Mouse (Mus musculus): Measurements from ENCODE around the gene Moap1. TPM values are rescaled to one million over a fixed set of nuclear protein-coding genes. Genes with fewer than 3 reads are reported as not detected.

The Moap1 gene
- total and polyA plus RNA-seq, 3 experiments, result 8.2 to 8.4 TPM; not detected in 1

DNA sequence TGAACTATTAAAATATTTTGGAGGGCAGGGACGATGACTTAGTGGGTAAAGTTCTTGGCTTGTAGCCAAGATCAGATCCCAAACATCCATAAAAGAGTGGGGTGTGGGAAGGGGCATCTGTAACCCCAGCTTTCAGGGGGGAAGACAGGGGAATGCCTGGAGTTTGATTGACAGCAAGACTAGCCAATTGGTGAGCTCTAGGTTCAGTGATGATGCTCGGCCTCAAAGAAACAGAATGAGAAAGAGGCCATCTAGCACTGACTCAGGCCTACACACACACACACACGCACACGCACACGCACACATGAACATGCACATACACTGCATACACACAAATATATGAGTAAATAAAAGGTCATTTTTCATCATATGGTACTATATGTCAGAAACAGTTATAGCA, 33.6 kb downstream of the Moap1 start:
- no peaks in the 10 kb centered on the region for H3K27me3 ChIP-seq (ENCODE audit: control insufficient read depth in 1 of 2, insufficient read depth in 2 of 2, low read length in 2 of 2)
- H3K4me3 ChIP-seq (ENCODE audit: control insufficient read depth in 1 of 2, insufficient read depth in 1 of 2, low read depth in 2 of 2, low read length in 2 of 2), result no peak overlapping the region
- no peaks in the 10 kb centered on the region for H3K9me3 ChIP-seq (replicated peaks; ENCODE audit: insufficient read depth, low read length)
- H3K79me2 ChIP-seq (ENCODE audit: control insufficient read depth, insufficient read depth, low read length, poor library complexity), result peaks cover 2% of the 10 kb centered on the region; the same call in 1 of the 2 replicates
- no peak overlapping the region for H3K9ac ChIP-seq (ENCODE audit: control insufficient read depth, low read depth, low read length, poor library complexity, severe bottlenecking)
- no peak overlapping the region for H3K27ac ChIP-seq (ENCODE audit: control insufficient read depth, low read depth, low read length)
- peaks cover 0 to 5% of the 10 kb centered on the region in 2 experiments; a peak in 2 of 4 replicates for H3K36me3 ChIP-seq (ENCODE audit: control insufficient read depth in 1 of 2, insufficient read depth in 2 of 2, low read length in 2 of 2)
- DNase-seq (ENCODE audit: low read depth, low spot score), result peak; percentile 29
- TF ChIP-seq MXI1 (IDR thresholded peaks at IDR 0.05; ENCODE audit: low read depth, low read length), result no peak
- no peak for TF ChIP-seq TAL1 (IDR thresholded peaks at IDR 0.05; ENCODE audit: low read length)
- TF ChIP-seq ZC3H11A (IDR thresholded peaks at IDR 0.05; ENCODE audit: low read depth, low read length), result no peak
- TF ChIP-seq CTCF (IDR thresholded peaks at IDR 0.05 in 2 of 3, conservative IDR thresholded peaks at IDR 0.05 in 1 of 3; ENCODE audit: control insufficient read depth in 1 of 3, insufficient read depth in 1 of 3, low read depth in 2 of 3, low read length in 3 of 3, poor library complexity in 1 of 3, severe bottlenecking in 1 of 3), result no peak
- TF ChIP-seq MAFK (IDR thresholded peaks at IDR 0.05; ENCODE audit: borderline replicate concordance, low read depth, low read length), result no peak
- TF ChIP-seq GABPA (IDR thresholded peaks at IDR 0.05; ENCODE audit: low read depth, low read length), result no peak
- TF ChIP-seq RAD21 (IDR thresholded peaks at IDR 0.05; ENCODE audit: low read depth, low read length), result no peak
- TF ChIP-seq ZMIZ1 (IDR thresholded peaks at IDR 0.05; ENCODE audit: low read depth, low read length), result no peak
- TF ChIP-seq TCF12 (IDR thresholded peaks at IDR 0.05; ENCODE audit: low read depth, low read length), result no peak
- H3K4me1 ChIP-seq (ENCODE audit: control insufficient read depth in 1 of 2, insufficient read depth in 2 of 2, low read length in 2 of 2), result peaks cover 9 to 11% of the 10 kb centered on the region in 2 experiments

- H3K4me1 ChIP-seq (ENCODE audit: control insufficient read depth in 1 of 2, insufficient read depth in 2 of 2, low read length in 2 of 2), result peaks cover 9 to 15% of the 10 kb centered on the region in 2 experiments
- peak; percentile 51; the same call in 1 of the 2 replicates for TF ChIP-seq MXI1 (IDR thresholded peaks at IDR 0.05; ENCODE audit: low read depth, low read length)
- TF ChIP-seq BHLHE40 (IDR thresholded peaks at IDR 0.05; ENCODE audit: borderline replicate concordance, low read depth, low read length), result peak; percentile 90
- no peak for TF ChIP-seq ZNF384 (IDR thresholded peaks at IDR 0.05; ENCODE audit: low read depth, low read length)
- TF ChIP-seq NELFE (IDR thresholded peaks at IDR 0.05; ENCODE audit: low read depth, low read length), result peak; percentile 43; the same call in 1 of the 2 replicates
- TF ChIP-seq CTCF (IDR thresholded peaks at IDR 0.05 in 2 of 3, conservative IDR thresholded peaks at IDR 0.05 in 1 of 3; ENCODE audit: control insufficient read depth in 1 of 3, insufficient read depth in 1 of 3, low read depth in 2 of 3, low read length in 3 of 3, poor library complexity in 1 of 3, severe bottlenecking in 1 of 3), result peak; percentile 22 to 54 (median 53); a peak in 4 of 6 replicates
- TF ChIP-seq ETS1 (IDR thresholded peaks at IDR 0.05; ENCODE audit: low read depth, low read length), result peak; percentile 13; the same call in 1 of the 2 replicates
- TF ChIP-seq GATA1 (IDR thresholded peaks at IDR 0.05; ENCODE audit: low read depth, low read length), result peak; percentile 41; the same call in 1 of the 2 replicates
- peak; percentile 38 for TF ChIP-seq RAD21 (IDR thresholded peaks at IDR 0.05; ENCODE audit: low read depth, low read length)
- peak; percentile 41 for TF ChIP-seq SMC3 (IDR thresholded peaks at IDR 0.05; ENCODE audit: low read depth, low read length)
- TF ChIP-seq USF2 (IDR thresholded peaks at IDR 0.05; ENCODE audit: borderline replicate concordance in 1 of 2, insufficient read depth in 1 of 2, low read depth in 1 of 2, low read length in 2 of 2), result no peak
- TF ChIP-seq ZC3H11A (IDR thresholded peaks at IDR 0.05; ENCODE audit: low read depth, low read length), result 0 out of 2 replicates have a peak, but pooled peaks have one; percentile 23
- H3K9me3 ChIP-seq (replicated peaks; ENCODE audit: insufficient read depth, low read length), result no peaks in the 10 kb centered on the region
- H3K79me2 ChIP-seq (ENCODE audit: control insufficient read depth, insufficient read depth, low read length, poor library complexity), result peaks cover 10% of the 10 kb centered on the region
- H3K9ac ChIP-seq (ENCODE audit: control insufficient read depth, low read depth, low read length, poor library complexity, severe bottlenecking), result peak overlapping the region; percentile 69
- H3K4me3 ChIP-seq (ENCODE audit: control insufficient read depth in 1 of 2, insufficient read depth in 1 of 2, low read depth in 2 of 2, low read length in 2 of 2), result peak overlapping the region; percentile 76 to 91
- peaks cover 0 to 5% of the 10 kb centered on the region in 2 experiments; a peak in 2 of 4 replicates for H3K36me3 ChIP-seq (ENCODE audit: control insufficient read depth in 1 of 2, insufficient read depth in 2 of 2, low read length in 2 of 2)
- no peaks in the 10 kb centered on the region for H3K27me3 ChIP-seq (ENCODE audit: control insufficient read depth in 1 of 2, insufficient read depth in 2 of 2, low read length in 2 of 2)
- DNase-seq (ENCODE audit: low read depth, low spot score), result peak; percentile 72
- peak overlapping the region; percentile 42 for H3K27ac ChIP-seq (ENCODE audit: control insufficient read depth, low read depth, low read length)
These were observed 35.2 kb downstream of the Moap1 start for GRCm38 (mm10) chr12:102708220-102708619.
